Mouse (Mus musculus) cortical plate, adult 2 months (tissue): ENCODE data around the gene Gm10644.

Experiments used
- CTCF ChIP-seq: fragments of 200-500 bp; IDR thresholded peaks from 2 replicates; pipeline ENCODE4 v1.5.1; 2011; ENCODE audit warnings: mild to moderate bottlenecking, control low read depth, low read length; ENCODE audit not compliant: insufficient read depth; ENCODE audit errors: extremely low read depth
- POLR2A ChIP-seq: fragments of 200-500 bp; IDR thresholded peaks from 2 replicates; pipeline ENCODE4 v1.6.1; 2011; ENCODE audit warnings: mild to moderate bottlenecking, low read length, control low read depth; ENCODE audit not compliant: insufficient read depth; ENCODE audit errors: extremely low read depth

- TF ChIP-seq POLR2A, result no peak
- TF ChIP-seq CTCF, result no peak
Observed at GRCm38 (mm10) chr8:83934222-83934621, 20.8 kb downstream of the Gm10644 start.
